Mouse (Mus musculus) right cerebral cortex, postnatal 4 days (tissue): ENCODE data around the gene Tmem135.
"Not testable (repeated sequence)": the region's sequence is repeated elsewhere in the genome, so short reads cannot be mapped to it uniquely, and the experiment has no call there.

Source experiments
- DNase-seq: peaks from one replicate; pipeline ENCODE4 v3.0.0-alpha.2; 2022

Tmem135 gene

GRCm38 (mm10) chr7:89380935-89381705, 22.9 kb downstream of the Tmem135 start:
- DNase-seq = no peak

- no peak for DNase-seq
Measured at GRCm38 (mm10) chr7:89371623-89372295, 32.3 kb downstream of the Tmem135 start.

GRCm38 (mm10) chr7:89370917-89371316, 33.1 kb downstream of the Tmem135 start:
- DNase-seq = no peak

GRCm38 (mm10) chr7:89370086-89370485, 33.9 kb downstream of the Tmem135 start:
- DNase-seq = no peak

- no peak for DNase-seq
Measured at GRCm38 (mm10) chr7:89367643-89368042, 36.4 kb downstream of the Tmem135 start.

- DNase-seq = peak; percentile 12
Measured at GRCm38 (mm10) chr7:89365135-89365880, 38.7 kb downstream of the Tmem135 start.

GRCm38 (mm10) chr7:89363975-89364374, 40.0 kb downstream of the Tmem135 start:
- no peak for DNase-seq

- DNase-seq = no peak
Measured at GRCm38 (mm10) chr7:89356307-89356706, 47.7 kb downstream of the Tmem135 start.

- DNase-seq = no peak
Measured at GRCm38 (mm10) chr7:89355519-89356255, 48.3 kb downstream of the Tmem135 start.

GRCm38 (mm10) chr7:89342021-89342420, 62.0 kb downstream of the Tmem135 start:
- no peak for DNase-seq

GRCm38 (mm10) chr7:89339808-89340207, 64.2 kb downstream of the Tmem135 start:
- no peak for DNase-seq

GRCm38 (mm10) chr7:89339142-89339435, 64.9 kb downstream of the Tmem135 start:
- no peak for DNase-seq

- peak; percentile 88 for DNase-seq
Measured at GRCm38 (mm10) chr7:89338350-89339141, 65.5 kb downstream of the Tmem135 start.

- no peak for DNase-seq
Measured at GRCm38 (mm10) chr7:89337711-89338349, 66.2 kb downstream of the Tmem135 start.

- no peak for DNase-seq
Measured at GRCm38 (mm10) chr7:89336434-89336833, 67.6 kb downstream of the Tmem135 start.

- DNase-seq = no peak
Measured at GRCm38 (mm10) chr7:89335316-89335715, 68.7 kb downstream of the Tmem135 start.

- DNase-seq = no peak
Measured at GRCm38 (mm10) chr7:89329896-89330295, 74.1 kb downstream of the Tmem135 start.

- DNase-seq = no peak
Measured at GRCm38 (mm10) chr7:89327731-89328130, 76.3 kb downstream of the Tmem135 start.

GRCm38 (mm10) chr7:89326761-89327160, 77.3 kb downstream of the Tmem135 start:
- DNase-seq = no peak

GRCm38 (mm10) chr7:89326202-89326601, 77.8 kb downstream of the Tmem135 start:
- DNase-seq = no peak

GRCm38 (mm10) chr7:89322741-89323140, 81.3 kb downstream of the Tmem135 start:
- not testable (repeated sequence) for DNase-seq

- no peak for DNase-seq
Measured at GRCm38 (mm10) chr7:89319351-89319750, 84.7 kb downstream of the Tmem135 start.
